ENCODE assay signal across 10 mouse cellular contexts in genomic region chr7:102619608-102620007, GRCm38 (mm10). TPM values are rescaled to one million over a fixed set of nuclear protein-coding genes. Genes with fewer than 3 reads are reported as not detected.
DNase-seq lines count a peak whose midpoint lies in the region; ATAC-seq and TF ChIP-seq lines count a peak whose summit lies in the region.
"Had no signal": no experiment of that assay in that cellular context is flagged by ENCODE, and none has a peak within 500 bp of the region (broad histone marks: within the 10 kb centered on the region; RNA-seq: fewer than 3 reads in every experiment).

No protein-coding gene starts in this region.

- H3K4me3 ChIP-seq in embryonic facial prominence, embryonic 11.5 days (ENCODE audit: low read depth, low read length): no peak overlapping the region
- no peak overlapping the region for H3K4me3 ChIP-seq in embryonic facial prominence, embryonic 10.5 days
- H3K4me3 ChIP-seq in lung, adult 2 months (replicated peaks; ENCODE audit: extremely low read depth, low read depth, low read length): no peak overlapping the region
- H3K4me3 ChIP-seq in lung, embryonic 14.5 days (ENCODE audit: low read depth, low read length): no peak overlapping the region
- H3K4me3 ChIP-seq: liver, embryonic 13.5 days had no signal

- no peak overlapping the region for H3K4me2 ChIP-seq in embryonic facial prominence, embryonic 11.5 days (ENCODE audit: low read depth, low read length)
- H3K4me2 ChIP-seq in lung, embryonic 14.5 days: no peak overlapping the region
- H3K4me2 ChIP-seq: liver, embryonic 13.5 days had no signal

- no peaks in the 10 kb centered on the region for H3K36me3 ChIP-seq in embryonic facial prominence, embryonic 11.5 days (replicated peaks; ENCODE audit: control insufficient read depth, insufficient read depth, low read depth, low read length)
- no peaks in the 10 kb centered on the region for H3K36me3 ChIP-seq in embryonic facial prominence, embryonic 10.5 days (replicated peaks)
- no peaks in the 10 kb centered on the region for H3K36me3 ChIP-seq in lung, embryonic 14.5 days (ENCODE audit: insufficient read depth)
- H3K36me3 ChIP-seq: liver, embryonic 13.5 days had no signal

- no peak for ATAC-seq in embryonic facial prominence, embryonic 11.5 days (replicated peaks; ENCODE audit: insufficient number of reproducible peaks, low FRiP score, low TSS enrichment, low read depth)
- peak; percentile 66; the same call in 1 of the 2 replicates for ATAC-seq in lung, embryonic 14.5 days (ENCODE audit: insufficient read depth)

- DNase-seq in embryonic facial prominence, embryonic 11.5 days (ENCODE audit: low spot score): peak; percentile 20
- no peak for DNase-seq in embryonic facial prominence, embryonic 10.5 days (ENCODE audit: low spot score)
- DNase-seq in lung, adult 18-20 months: peak; percentile 32 to 48
- no peak for DNase-seq in lung, adult 2 months
- peak; percentile 73 for DNase-seq in lung, embryonic 14.5 days
- peak; percentile 2 for DNase-seq in yolk sac, embryonic 10.5 days (ENCODE audit: low spot score)
- no peak for DNase-seq in kidney, adult 9 months
- no peak for DNase-seq in kidney, postnatal 36 days
- DNase-seq: liver, embryonic 13.5 days; retina, postnatal 1 day had no signal

- 76% methylated on average over 5 of the region's 5 CpGs for WGBS in embryonic facial prominence, embryonic 11.5 days
- 74% methylated on average over 5 of the region's 5 CpGs for WGBS in embryonic facial prominence, embryonic 10.5 days
- WGBS in lung, adult 2 months: 20% methylated on average over 5 of the region's 5 CpGs
- 30% methylated on average over 5 of the region's 5 CpGs for WGBS in lung, embryonic 14.5 days

- TF ChIP-seq CTCF in lung, adult 2 months (IDR thresholded peaks at IDR 0.05; ENCODE audit: insufficient read depth, low read length): no peak
- no peak for TF ChIP-seq CTCF in lung, embryonic 14.5 days (IDR thresholded peaks at IDR 0.05; ENCODE audit: low read depth)

- no peaks in the 10 kb centered on the region for H3K9me3 ChIP-seq in embryonic facial prominence, embryonic 11.5 days (replicated peaks; ENCODE audit: control insufficient read depth, low read length)
- no peaks in the 10 kb centered on the region for H3K9me3 ChIP-seq in embryonic facial prominence, embryonic 10.5 days
- H3K9me3 ChIP-seq in lung, embryonic 14.5 days (ENCODE audit: low read depth, low read length): no peaks in the 10 kb centered on the region
- H3K9me3 ChIP-seq: liver, embryonic 13.5 days had no signal

- no peak overlapping the region for H3K9ac ChIP-seq in embryonic facial prominence, embryonic 11.5 days (replicated peaks; ENCODE audit: low read length)
- H3K9ac ChIP-seq in lung, embryonic 14.5 days: no peak overlapping the region
- H3K9ac ChIP-seq: liver, embryonic 13.5 days had no signal

- H3K27me3 ChIP-seq in embryonic facial prominence, embryonic 11.5 days (ENCODE audit: control insufficient read depth, insufficient read depth, low read length): no peaks in the 10 kb centered on the region
- H3K27me3 ChIP-seq in embryonic facial prominence, embryonic 10.5 days (replicated peaks; ENCODE audit: low read depth, poor library complexity, severe bottlenecking): no peaks in the 10 kb centered on the region
- no peaks in the 10 kb centered on the region for H3K27me3 ChIP-seq in lung, embryonic 14.5 days (ENCODE audit: insufficient read depth, low read length)
- H3K27me3 ChIP-seq: liver, embryonic 13.5 days had no signal

- no peak for TF ChIP-seq POLR2A in lung, adult 2 months (IDR thresholded peaks at IDR 0.05; ENCODE audit: borderline replicate concordance, extremely low read depth, low read depth, low read length)

- H3K4me1 ChIP-seq in embryonic facial prominence, embryonic 11.5 days (ENCODE audit: control insufficient read depth, insufficient read depth, low read length): no peaks in the 10 kb centered on the region
- H3K4me1 ChIP-seq in embryonic facial prominence, embryonic 10.5 days: no peaks in the 10 kb centered on the region
- H3K4me1 ChIP-seq in lung, adult 2 months (ENCODE audit: control insufficient read depth, insufficient read depth, low read length): peaks cover 3% of the 10 kb centered on the region
- no peaks in the 10 kb centered on the region for H3K4me1 ChIP-seq in lung, embryonic 14.5 days (ENCODE audit: insufficient read depth)
- H3K4me1 ChIP-seq: liver, embryonic 13.5 days had no signal

- no peak overlapping the region for H3K27ac ChIP-seq in embryonic facial prominence, embryonic 11.5 days (replicated peaks; ENCODE audit: low read depth, low read length)
- no peak overlapping the region for H3K27ac ChIP-seq in embryonic facial prominence, embryonic 10.5 days (replicated peaks)
- H3K27ac ChIP-seq in lung, embryonic 14.5 days (ENCODE audit: low read depth): no peak overlapping the region
- H3K27ac ChIP-seq: liver, embryonic 13.5 days had no signal

RNA-seq across cellular contexts. Expression of gene Olfr553, which starts 1.6 kb away (rescaled TPM):
- not detected in 2 replicates for polyA plus RNA-seq in embryonic facial prominence, embryonic 11.5 days (2014; fragmentation: Nextera tagmentation; extraction: Ambion mirVana)
- polyA plus RNA-seq in embryonic facial prominence, embryonic 10.5 days (2016; fragmentation: Nextera tagmentation; extraction: Ambion mirVana): not detected in 2 replicates
- not detected in 2 replicates for polyA plus RNA-seq in lung, adult 2 months (2012; rRNA removed)
- polyA plus RNA-seq in lung, embryonic 14.5 days (2014; fragmentation: Nextera tagmentation; extraction: Ambion mirVana): not detected in 2 replicates
- polyA plus RNA-seq: liver, embryonic 13.5 days had no signal

RNA-seq across cellular contexts. Expression of gene Olfr554, which starts 18.6 kb away (rescaled TPM):
- polyA plus RNA-seq in embryonic facial prominence, embryonic 11.5 days (2014; fragmentation: Nextera tagmentation; extraction: Ambion mirVana): not detected in 2 replicates
- not detected in 2 replicates for polyA plus RNA-seq in embryonic facial prominence, embryonic 10.5 days (2016; fragmentation: Nextera tagmentation; extraction: Ambion mirVana)
- not detected in 2 replicates for polyA plus RNA-seq in lung, adult 2 months (2012; rRNA removed)
- not detected in 2 replicates for polyA plus RNA-seq in lung, embryonic 14.5 days (2014; fragmentation: Nextera tagmentation; extraction: Ambion mirVana)
- polyA plus RNA-seq: liver, embryonic 13.5 days had no signal

RNA-seq across cellular contexts. Expression of gene Olfr552, which starts 22.0 kb away (rescaled TPM):
- polyA plus RNA-seq in embryonic facial prominence, embryonic 11.5 days (2014; fragmentation: Nextera tagmentation; extraction: Ambion mirVana): not detected in 2 replicates
- not detected in 2 replicates for polyA plus RNA-seq in embryonic facial prominence, embryonic 10.5 days (2016; fragmentation: Nextera tagmentation; extraction: Ambion mirVana)
- 0.13 and 0.16 TPM in 2 replicates for polyA plus RNA-seq in lung, adult 2 months (2012; rRNA removed)
- not detected in 2 replicates for polyA plus RNA-seq in lung, embryonic 14.5 days (2014; fragmentation: Nextera tagmentation; extraction: Ambion mirVana)
- polyA plus RNA-seq: liver, embryonic 13.5 days had no signal

RNA-seq across cellular contexts. Expression of gene Olfr551, which starts 27.9 kb away (rescaled TPM):
- polyA plus RNA-seq in embryonic facial prominence, embryonic 11.5 days (2014; fragmentation: Nextera tagmentation; extraction: Ambion mirVana): not detected in 2 replicates
- not detected in 2 replicates for polyA plus RNA-seq in embryonic facial prominence, embryonic 10.5 days (2016; fragmentation: Nextera tagmentation; extraction: Ambion mirVana)
- polyA plus RNA-seq in lung, adult 2 months (2012; rRNA removed): not detected in 2 replicates
- polyA plus RNA-seq in lung, embryonic 14.5 days (2014; fragmentation: Nextera tagmentation; extraction: Ambion mirVana): not detected in 2 replicates
- polyA plus RNA-seq: liver, embryonic 13.5 days had no signal

RNA-seq across cellular contexts. Expression of gene Olfr555, which starts 39.0 kb away (rescaled TPM):
- polyA plus RNA-seq in embryonic facial prominence, embryonic 11.5 days (2014; fragmentation: Nextera tagmentation; extraction: Ambion mirVana): not detected in 2 replicates
- polyA plus RNA-seq in embryonic facial prominence, embryonic 10.5 days (2016; fragmentation: Nextera tagmentation; extraction: Ambion mirVana): not detected in 2 replicates
- not detected in 2 replicates for polyA plus RNA-seq in lung, adult 2 months (2012; rRNA removed)
- not detected in 2 replicates for polyA plus RNA-seq in lung, embryonic 14.5 days (2014; fragmentation: Nextera tagmentation; extraction: Ambion mirVana)
- polyA plus RNA-seq: liver, embryonic 13.5 days had no signal

Comparison
In these comparisons a context has a peak if more than half of its experiments do, and no peak if none do; other contexts are left out.
1. DNase-seq: peak in embryonic facial prominence, embryonic 11.5 days (single experiment), lung, adult 18-20 months (2 of 2), lung, embryonic 14.5 days (single experiment) and yolk sac, embryonic 10.5 days (single experiment); none in embryonic facial prominence, embryonic 10.5 days (single experiment), lung, adult 2 months (single experiment), kidney, adult 9 months (single experiment) and kidney, postnatal 36 days (0 of 2).